Mouse (Mus musculus): ENCODE data around the gene Padi4.

The Padi4 gene

DNA sequence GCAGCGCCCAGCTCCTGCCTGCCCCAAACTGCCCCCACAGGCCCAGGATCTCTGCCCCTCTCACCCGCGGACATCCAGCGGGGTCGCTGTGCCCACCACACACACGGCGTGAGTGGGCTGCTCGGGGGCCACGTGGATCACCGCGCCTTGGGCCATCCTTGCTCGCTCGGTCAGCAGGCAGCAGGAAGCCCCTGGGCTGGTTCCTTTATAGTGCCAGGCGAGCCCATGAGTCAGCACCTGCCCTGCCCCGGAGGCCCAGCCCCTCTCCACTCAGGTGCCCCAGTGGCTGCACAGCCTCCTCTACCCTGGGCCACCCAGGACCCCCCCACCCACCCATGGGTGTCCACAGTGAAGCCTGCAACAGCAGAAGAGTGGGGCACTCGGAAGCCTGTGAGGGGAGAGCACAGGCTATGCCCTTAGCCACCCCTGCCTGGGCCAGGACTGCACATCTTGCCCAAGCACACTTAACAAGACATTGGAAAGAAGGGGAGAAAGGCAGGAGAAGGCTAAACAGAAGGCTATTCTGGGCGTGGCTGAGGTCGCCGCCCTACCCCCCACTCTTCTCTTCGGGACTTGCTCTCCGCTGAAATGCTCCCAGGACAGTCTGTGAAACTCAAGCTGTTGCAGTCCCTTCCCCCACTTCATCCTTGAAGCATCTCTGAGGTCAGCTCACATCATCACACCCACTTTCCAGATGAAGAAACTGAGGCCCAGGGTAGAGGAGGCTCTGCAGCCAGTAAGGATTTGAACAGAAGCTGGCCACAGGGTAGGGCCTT, at the start of gene Padi4:
TSS of gene Padi4 (minus strand) at position 212 of the 776 bp plus-strand sequence.
- DNase-seq = no peak

DNA sequence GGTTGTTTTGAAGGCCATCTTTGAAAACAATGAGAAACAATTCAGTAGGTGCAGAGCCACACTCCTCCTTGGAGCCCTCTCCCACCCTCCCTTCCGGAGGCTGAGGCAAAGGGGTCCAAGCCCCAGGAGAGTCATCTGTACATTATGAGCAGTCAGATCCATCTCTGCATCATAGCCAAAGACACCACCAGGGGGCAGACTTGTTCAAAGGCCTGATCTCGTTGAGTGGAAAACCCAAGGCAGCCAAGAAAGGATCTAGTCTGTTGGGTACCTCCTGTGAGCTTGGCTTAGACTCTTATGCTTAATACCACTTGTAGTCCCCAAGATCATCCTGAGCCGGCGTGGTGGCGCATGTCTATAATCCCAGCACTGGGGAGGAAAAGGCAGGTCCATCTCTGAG, 48.0 kb upstream of the Padi4 start:
- DNase-seq = peak; percentile 51

DNA sequence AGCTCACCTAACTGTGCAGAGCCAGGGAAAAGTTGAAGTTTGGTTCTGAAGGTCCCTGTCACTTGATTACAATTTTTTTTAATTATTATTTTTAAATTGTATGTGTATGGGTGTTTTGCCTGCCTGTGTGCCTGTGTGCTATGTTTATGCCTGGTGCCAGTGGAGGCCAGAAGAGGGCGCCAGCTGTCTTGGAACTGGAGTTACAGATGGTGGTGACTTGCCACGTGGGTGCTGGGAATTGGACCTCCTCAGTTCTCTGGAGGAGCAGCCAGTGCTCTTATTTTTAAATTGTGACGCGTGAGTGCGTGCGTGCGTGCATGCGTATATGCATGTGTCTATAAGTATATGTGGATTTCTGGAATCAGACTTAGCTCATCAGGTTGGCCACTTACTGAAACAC, 43.4 kb upstream of the Padi4 start:
- DNase-seq = no peak

DNA sequence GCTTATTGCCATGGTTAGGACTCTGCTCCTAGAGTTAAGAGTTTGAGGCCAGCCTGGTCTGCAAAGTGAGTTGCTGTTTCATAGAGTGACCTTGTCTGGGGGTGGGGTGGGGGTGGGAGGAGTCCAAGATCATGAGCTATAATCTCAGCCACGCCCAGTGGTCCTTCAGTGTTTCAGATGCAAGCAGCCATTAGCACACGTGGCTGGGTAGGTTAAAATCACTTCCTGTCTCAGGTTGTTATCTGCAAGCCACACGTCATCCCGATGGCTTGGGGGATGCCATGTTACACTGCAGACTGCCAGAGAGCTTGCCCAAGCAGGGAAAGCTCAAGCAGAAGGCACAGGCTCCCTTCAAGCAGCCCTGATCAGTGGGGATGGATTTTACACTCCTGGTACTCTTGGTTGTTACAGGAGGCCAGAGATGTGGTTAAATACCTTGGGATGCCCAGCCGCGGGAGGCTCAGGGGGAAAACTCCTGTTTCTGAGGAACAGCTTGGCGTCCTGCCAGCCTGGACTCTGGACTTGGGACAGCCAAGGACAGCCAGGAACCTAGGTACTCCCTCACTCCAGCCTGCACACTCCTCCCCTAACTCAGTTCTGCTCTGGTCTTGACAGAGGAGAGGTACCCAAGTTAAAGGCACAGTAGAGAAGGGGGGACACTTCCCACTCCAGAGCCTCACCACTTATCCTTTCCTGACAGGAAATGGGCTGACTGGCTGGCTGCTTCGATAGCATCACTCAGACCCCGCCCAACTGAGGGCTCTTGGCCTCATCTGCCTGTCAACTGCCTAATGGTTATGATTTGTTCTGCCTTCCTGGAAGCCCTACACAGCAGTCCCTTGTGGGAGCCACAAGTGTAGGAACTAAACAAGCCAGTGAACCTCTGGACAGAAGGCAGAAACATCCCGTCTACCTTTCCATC, 42.2 kb upstream of the Padi4 start:
- no peak for DNase-seq

DNA sequence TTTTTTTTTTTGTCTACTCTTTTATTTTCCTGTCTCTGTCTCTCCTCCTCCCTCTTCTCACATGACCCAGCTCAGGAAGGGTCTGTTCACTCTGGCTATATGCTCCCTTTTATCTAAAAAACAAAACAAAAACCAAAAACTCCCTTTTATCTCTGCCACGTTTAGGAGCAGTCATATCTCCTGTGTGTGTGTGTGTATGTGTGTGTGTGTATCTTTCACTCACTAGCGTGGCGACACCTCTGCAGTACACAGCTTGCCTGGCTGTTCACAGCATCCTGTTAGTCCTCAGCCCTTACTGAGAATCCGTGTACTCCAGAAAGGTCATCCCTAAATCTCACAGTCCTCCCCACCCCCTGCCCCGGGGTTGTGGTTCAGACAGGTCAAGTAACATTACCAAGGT, 41.5 kb upstream of the Padi4 start:
- no peak for DNase-seq

DNA sequence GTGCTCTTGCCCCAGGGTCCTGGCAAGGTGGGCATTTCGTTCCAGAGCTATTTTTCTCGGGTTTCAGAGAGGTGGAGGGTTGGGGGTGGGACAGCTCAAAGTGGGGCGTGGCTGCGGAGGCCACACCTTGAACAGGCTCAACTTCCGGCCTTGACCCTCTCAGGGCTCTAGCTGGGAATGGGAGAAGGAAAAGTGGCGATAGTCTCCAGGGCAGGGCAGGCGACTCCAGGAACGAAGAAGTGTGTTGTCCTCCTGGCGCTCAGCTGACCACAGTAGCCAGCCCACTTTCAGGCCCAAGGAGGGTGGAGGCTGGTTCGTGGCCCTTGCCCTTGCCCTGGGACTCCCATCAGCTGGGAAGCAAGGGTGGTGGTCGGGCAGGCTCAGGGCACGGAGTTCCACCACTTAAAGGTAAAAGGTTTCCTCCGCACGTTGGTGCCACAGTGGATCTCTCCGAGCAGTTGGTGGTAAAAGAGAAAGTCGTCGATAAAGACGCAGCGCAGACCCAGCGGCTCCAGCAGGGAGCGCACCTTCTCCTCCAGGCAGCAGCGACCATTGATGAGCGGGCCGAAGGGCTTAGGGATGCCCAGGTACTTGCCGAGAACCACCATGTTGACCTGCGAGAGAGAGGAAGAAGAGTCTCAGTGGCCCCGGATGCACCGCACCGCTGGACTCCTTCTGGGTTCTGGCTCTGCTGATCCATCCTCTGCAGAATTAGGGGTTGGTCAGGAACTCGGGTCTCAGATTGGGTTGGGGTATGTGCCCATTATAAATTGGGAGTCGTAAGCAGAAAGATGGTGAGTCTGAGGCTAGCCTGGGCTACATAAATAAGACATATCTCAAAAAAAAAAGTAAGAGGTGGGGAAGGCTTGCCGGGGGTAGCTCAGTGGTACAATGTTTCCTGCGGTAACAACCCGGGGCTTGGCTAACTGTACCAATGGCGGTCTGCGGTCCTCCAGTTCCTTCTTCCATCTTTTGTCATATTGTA, 40.5 kb upstream of the Padi4 start:
- no peak for DNase-seq

DNA sequence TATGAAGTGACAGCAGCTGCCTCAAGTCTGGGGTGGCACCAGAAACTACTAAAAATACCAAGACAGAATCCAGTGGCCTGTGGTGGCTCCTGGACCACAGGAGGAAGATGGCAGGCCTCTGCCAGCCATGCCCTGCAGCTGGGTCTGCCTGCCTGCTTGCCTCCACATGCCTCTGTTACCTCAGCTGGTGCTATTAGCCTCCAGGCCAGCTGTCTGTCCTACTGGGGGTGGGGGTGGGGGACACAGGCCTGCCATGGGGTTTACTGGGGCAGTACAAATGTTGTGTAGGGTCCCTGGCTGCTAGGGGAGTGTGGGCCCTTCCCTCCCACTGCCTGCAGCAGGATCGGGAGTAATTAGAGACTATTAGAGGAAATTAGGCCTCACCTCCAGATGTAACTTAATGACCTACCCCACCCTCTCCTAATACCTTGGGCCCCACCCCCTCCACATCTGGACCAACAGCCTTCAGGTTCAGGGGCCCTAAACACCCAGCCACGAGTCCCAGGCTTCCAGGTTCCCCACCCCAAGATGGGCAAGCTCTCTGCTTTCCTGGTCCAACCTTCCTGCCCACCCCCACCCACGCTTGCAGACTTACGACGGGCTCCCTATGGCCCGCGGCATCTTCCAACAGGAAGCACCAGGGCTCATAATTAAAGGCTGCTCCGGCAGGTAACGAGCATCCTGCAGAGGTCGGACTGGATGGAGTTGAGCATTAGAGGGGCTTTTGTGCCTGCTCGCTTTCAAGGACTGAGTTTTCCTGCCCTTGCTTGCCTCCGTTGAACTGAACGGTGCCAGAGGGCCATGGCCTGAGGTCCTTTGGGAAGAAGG, 39.5 kb upstream of the Padi4 start:
- no peak for DNase-seq

DNA sequence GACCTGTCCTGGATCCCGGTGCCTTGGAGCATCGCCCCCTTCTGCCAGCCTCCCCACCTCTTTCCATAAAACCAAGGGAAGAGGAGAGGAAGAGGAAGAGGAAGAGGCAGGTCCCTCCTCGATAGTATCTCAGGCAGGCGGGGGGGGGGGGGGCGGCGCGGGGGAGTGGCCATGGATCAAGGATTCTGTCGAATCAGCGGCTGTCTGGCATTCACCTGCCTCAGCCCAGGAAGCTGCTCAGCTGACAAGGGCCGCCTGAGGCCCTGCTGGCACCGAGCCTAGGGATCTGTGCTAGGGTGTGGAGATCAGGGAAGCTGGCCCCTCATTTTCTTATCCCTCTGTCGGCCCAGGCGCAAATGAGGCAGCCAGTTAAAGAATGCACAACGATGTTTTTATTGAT, 38.6 kb upstream of the Padi4 start:
- no peak for DNase-seq

DNA sequence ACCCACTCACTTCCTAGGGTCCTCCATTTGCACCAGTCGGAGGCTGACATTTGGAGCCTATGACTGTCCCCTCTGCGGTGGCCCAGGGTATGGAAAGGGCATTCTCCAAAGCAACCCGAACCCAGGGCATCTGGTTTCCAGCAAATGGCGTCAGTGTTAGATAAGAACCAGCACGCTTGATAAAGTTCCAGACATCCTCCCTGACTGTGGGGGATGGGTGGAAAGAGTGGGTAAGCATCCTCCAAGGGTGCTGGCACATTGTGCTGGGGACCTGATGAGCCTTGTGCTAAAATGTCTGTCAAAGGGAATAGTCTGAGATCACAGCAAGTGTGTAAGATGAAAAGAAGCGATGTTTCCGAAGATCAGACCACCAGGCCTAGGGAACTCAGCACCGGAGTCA, 38.2 kb upstream of the Padi4 start:
- DNase-seq = no peak

DNA sequence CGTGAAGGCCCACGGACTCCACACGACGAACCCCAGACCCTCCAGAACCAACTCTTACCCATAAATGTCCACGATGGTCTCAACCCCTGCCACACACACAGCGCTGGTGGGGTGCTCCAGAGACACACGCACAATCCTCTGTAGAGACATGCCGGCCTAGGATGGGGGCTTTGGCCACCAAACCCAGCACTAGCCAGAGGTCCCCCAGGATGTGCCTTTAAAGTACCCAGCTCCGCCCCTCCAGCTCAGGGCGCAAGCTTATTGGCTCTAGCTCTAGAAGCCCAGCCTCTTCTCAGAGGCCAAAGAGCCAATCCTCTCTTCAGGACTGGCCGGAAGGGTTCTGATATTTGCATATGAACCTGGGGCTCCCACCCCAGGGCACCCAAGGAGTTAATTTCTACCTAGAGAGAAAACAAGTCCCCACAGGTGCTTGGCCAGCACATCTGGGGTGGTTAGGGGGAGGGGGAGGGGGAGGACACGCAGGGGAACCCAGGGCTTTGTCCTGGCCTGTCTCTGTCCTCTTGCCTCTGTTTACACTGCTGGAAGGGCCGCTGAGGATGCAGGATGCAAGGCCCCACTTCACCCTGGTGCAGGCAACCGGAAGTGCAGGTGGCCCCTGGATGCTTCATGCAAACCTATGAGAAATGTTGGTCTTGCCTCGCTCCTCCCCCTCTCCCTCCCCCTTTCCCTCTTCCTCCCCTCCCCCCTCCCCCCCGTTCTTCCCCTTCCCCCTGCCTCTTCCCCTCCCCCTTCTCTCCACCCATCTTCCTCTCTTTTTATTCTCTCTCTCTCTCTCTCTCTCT, 36.6 kb upstream of the Padi4 start, which contains the start of gene Padi3:
TSS of gene Padi3 (minus strand) at position 191 of the 803 bp plus-strand sequence.
- DNase-seq = no peak

DNA sequence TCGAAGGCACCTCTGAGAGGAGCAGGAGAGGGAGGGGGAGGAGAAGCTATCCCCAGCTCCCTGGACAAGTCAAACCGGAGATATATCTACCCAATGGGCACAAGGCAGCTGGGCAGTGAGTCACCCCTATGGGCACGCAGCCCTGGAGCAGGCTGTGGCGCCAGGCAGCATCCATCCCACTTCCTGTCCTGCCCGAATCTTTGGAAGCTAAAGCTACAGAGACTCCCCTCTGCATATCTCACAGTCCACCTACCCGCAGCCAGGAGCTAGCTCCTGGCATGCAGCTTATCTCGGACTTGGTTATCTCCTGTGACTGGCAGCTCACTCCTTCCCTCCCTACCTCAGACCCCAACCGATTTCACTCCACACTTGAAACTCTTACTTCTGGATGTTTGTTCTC, 35.1 kb upstream of the Padi4 start:
- DNase-seq = no peak

DNA sequence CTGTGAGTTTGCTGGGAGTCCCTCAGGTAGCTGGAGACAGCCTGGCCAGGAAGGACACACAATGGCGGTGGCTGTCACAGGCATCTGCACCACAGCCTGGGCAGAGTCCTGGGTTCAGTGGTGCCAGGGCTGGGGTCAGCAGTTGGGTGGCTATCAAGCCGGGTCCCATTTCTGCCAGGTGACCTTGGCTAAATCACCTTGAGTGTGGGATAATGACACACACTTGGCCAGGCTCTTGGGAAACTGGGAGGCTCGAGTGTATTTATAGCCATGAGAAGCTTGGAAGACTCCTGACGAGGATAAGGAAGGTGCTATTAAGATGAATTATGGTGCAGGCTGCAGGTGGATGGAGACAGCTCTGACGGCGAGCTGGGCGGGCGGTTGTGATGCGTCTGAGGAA, 30.6 kb upstream of the Padi4 start:
- DNase-seq = no peak

DNA sequence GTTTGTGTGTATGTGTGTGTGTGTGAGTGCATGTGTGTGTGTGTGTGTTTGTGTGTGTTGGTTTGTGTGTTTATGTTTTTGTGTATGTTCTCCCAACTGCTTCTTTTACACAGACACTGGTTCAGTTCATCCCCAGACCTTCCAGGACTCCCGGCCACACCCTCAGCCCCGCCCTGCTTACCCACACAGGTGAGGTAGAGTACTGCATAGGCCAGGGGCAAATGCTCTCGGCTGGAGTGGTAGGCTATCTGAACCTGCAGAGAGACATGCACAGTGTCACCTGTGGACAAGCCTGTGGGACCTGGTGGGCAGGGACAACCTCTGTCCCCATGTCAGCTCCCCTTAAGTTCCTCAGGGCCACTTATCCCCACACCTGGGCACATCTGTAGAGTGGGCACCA, 27.3 kb upstream of the Padi4 start:
- DNase-seq = no peak

DNA sequence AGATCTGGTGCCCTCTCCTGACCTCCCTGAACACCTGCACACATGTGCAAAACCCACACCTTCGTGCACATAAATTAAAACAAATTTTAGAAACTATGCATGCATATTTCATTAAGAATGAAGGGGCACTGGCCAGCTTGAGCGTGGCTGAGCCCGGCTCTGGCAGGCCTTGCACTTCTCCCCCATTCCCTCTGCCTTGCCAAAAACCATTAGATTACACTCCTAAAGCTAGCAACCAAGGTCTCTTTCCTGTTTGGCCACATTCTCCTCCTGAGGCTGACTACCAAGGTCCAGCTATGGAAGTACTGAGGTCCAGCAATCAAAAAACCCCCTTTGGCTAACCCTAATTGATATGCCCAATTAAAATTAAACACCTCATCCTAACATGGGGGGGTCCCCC, 22.8 kb upstream of the Padi4 start:
- no peak for DNase-seq

DNA sequence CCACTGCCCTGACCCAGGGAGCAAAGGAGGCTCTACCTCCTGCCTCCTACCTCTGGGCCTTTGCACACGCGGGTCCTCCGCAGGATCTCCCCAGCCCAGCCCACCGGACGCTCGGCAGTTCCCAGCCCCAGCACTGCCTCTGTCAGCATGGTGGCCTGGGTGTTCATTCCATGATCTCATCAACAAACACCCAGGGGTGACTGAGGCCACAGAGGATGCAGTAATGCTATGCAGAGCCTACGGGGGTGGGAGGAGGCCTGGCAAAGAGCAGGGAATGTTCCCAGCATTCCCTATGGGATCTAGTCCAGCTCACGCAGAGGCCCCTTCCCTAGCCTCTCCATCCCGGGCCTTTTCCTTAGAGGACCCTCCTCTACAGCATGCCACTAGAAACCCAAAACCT, 20.6 kb upstream of the Padi4 start:
- DNase-seq = no peak

DNA sequence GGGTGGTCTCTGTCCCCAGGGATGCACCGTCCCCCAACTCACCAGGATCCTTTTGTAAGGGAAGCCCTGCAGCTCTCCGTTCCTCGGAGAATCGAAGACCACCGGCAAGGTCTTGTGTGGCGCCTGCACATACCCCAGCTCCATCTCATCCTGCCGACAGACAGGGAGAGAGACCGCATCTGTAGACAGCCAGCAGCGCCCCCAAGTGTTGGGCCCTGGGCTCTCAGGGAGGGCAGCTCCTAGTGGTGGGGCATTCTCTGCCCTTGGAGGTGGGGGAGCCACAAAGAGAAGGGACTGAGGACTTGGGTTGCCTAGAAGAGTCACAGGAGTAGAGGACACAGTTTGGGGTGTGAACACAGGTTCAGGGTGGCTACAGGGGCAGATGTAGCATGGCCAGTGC, 19.8 kb upstream of the Padi4 start:
- DNase-seq = no peak

DNA sequence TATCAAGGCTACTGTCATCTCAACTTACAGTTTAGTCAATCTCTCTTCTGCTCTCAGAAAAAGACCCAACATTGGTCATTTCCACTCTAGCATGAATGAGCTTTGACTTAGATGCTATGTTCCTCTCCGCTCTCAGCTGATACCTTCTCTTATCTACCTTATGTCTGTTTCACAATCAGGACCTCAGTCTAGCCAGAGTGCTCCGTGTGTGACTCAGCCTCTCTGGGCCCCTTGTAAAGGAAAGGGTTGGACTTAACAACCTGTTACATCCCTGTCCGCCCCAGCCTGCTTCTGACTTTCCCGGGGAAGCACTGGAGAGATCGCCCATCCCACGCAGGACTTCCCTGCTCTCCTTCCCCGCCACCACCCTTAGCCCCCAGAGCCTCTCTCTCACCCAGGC, 18.5 kb upstream of the Padi4 start:
- DNase-seq = no peak

DNA sequence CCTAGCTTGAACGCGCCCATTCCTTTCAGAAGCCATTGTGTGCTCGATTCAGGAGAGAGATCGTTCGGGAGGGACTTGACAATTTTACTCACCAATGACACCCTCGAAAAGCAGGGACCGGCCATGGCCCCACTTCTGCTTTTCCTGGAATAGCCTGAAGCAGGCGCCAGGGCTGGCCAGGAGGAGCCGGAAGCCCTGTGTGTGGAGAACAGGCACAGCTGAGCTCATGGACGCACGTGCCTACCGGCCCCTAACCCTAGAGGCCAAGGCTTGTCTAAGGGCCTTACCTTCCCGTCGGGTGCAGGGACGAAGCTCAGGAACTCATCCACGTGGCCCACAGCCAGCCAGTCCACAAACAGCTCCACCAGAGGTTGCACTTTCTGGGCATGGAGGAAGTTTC, 17.0 kb upstream of the Padi4 start:
- DNase-seq = no peak

DNA sequence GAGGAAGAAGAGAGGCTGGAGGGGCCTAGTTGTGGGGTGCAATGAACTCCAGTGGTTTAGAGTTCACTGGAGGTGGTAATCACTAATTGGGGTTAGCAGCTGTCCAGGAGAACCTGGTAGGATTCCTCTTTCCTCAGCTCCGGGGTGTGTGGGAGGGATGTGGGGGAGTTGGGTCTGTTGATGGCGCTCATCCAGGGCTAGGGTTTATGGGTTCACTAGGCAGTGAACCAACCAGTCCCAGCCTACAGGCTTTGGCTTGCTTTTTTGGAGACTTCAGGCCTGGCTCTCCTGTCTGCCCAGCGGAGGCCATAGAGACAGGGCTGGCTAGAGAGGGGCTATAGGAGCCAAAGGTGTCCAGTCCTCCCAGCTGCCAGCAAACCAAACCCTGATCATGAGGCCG, 15.9 kb upstream of the Padi4 start:
- DNase-seq = no peak

DNA sequence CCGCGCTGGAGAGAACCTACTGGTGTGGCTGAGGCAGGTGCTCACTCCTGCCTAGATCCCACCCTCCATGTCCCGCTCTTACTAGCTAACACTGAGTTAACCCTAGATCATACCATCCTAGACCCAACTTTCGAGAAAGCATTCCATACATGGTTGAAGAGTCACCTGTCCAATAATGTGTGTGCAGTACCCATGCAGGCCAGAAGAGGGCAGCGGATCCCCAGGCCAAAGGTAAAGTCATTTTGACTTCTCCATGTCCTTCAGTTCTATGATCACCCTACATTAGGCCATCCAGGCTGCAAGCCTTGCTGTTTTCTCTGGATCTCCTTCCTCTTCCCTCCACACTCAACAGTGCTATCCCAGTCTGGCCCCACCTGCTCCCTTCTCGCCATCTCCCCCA, 14.9 kb upstream of the Padi4 start:
- DNase-seq = peak; percentile 44

DNA sequence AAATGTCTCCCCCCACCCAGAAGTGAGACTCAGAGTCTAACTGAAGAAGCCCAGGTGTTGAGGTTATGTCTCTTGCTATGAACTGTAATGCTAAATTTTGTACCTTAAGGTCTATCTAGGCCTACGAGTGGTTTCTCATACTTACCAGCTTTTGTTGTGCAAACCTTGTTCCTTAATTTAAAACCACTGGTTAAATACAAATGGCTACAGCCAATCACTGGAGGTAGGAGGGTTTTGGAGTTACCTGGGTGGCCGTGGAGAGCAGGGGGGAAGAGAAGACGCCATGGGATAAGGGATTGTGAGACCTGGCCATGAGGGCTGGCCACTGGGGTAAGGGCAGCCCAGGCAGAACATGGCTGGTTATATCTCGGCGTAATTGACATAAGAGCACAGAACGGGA, 14.2 kb upstream of the Padi4 start:
- DNase-seq = no peak
